Mouse (Mus musculus) CD4-positive helper T cell, adult 2 months (primary cell): ENCODE data around the gene Eva1a.

Experiments
- DNase-seq: peaks from one replicate; pipeline ENCODE4 v3.0.0-alpha.2; 2012; ENCODE audit warnings: low read depth, missing footprints, low spot score

Eva1a gene

DNA sequence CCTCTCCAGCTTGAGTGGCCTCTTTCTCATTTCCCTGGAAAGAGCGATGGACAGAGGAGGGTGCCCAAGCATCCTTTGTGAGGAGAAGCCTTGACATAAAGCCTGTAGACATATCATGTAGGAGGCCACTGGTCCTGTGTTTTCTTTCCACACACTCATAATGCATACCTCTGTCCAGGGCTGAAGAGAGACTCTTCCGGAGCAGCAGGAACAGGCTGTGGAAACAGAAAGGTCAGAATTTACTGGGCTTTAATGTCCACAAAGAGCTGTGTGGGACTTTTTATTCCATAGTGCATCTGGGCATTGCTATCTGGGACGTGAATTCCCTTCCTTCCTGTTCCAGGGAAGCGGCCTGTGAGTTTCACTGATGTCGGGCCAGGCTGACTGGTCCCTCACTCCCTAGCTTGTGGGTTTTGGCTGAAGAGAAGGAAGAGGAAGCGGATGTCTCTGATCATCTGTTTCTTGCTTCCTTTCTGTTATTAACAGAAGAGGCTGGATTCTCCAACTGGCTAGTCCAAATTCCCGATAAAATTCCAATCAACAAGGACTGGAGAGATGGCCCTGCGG is 25.8 kb downstream of the Eva1a start:
- DNase-seq, result no peak

DNA sequence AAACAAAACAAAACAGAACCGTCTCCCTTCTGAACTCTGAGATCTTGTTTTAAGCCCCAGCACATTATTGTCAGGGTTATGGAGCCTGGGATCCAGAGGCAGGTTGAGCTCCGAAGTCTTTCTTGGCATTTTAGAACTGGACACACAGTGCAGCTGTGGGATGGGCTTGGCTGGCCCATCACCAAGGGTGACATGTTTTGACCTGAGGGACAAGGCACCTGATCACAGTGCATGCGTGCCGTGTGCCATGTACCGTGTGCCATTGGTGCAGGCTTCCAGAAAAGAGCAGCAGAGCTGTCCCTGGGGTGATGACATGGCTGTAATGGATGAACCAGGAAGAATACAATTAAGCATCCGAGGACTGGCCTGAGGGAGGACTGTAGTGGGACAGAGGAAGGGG is 29.6 kb downstream of the Eva1a start:
- DNase-seq, result no peak

DNA sequence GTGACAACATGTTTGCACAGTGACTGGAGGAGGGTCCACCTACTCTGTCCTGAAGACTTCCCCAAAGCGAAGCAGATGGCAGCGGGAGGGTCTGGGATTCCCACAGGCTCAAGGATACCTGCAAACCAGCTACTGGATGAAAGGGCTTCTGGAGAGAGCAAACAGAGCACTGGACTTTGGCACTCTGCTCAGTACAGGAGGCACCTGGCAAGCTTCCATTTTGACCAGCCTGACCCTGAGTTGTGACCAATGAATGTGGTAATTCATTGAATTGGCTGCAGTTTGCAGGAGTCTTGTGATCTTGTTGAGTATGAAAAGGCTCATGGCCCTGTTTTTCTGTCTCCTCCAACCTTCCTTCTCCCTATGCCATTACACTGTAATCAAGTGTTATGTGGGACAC is 32.2 kb downstream of the Eva1a start:
- no peak for DNase-seq

DNA sequence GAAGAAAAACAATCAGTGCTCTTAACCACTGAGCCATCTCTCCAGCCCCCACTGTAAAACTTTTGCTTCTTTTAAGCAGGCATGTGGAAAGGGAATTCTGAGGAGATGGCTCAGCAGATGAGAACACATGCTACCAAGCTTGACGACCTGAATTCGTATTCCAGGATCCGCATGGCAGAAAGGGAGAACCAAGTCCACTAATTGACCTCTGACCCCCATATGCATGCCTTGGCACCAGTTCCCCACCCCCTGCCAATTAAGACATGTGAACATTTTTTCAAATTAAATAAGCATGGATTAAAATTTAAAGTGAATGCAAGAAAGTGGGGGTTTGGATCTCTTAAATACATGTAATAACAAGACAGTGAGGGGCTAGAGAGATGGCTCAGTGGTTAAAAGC is 32.7 kb downstream of the Eva1a start:
- no peak for DNase-seq

DNA sequence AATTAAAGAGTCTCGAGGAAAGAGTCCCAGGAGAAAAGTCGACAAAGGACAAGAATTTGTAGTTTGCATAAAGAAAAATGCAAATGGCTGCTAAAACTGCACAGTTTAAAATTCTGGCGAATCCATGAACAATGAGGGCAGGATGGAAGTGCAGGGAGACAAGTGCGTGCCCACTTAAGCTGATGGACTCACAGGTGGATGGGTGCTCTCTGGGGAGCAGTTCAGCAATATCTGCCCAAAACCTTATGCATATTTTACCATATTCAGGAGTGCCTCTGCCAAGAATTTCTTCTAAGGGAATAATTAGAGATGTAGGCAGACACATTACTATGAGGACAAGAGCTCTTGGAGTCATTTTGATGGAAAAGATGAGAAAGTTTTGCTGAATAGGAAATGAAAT is 35.5 kb downstream of the Eva1a start:
- no peak for DNase-seq

DNA sequence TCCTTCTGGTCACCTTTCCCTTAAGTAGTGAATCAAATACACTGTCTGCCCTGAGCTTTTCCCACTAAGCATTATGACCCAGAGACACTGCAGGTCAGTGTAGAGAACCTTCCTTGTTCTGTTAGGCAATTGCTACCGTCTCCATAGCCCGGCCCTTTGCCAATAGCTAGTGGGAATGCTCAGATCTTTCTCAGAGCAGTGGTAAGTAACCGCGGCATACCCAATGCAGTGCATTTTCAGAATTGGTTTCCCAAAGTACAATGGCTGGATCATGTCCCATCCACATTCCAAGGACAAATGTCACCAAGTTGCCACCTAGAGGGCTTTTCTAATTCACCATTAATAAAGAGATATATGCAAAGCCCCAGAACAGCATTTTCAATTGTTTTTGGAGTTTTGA is 38.0 kb downstream of the Eva1a start:
- DNase-seq, result no peak

DNA sequence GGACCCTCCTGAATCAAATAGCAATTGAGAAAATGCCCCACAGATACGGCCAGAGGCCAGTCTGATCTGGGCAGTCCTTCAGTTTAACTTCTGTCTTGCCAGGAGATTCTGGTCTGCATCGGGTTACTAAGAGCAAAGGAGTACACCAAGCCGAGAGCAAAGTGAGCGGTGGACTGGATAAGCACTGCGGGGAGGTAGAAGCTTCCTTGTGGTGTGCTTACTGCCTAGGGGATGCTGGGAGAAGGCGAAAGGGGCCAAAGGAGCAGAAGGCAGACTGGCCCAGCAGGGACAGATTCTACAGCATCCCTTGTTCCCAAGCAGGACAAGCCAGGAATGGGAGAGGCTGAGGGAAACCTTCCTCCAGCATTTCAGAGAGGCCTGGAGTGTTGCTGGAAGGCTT is 42.8 kb downstream of the Eva1a start:
- DNase-seq, result no peak

DNA sequence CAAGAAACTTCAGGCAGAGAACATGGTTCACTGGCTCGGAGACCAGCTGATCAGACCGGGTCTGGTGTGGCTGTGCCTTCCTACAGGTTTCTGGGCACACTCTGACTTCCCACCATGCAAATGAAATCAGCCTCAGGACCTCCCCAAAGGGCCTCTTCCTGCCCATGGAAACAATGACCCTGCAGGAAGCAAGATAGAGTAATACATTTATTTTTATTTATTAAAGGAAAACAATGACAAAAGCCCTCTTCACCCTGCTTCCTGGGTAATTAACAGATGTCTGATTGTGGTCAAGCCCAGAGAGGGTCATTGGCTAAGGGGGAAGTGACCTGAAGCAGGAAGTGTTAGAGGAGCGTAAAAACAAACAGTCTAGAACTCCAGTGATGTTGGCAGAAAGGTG is 43.4 kb downstream of the Eva1a start:
- DNase-seq, result no peak

DNA sequence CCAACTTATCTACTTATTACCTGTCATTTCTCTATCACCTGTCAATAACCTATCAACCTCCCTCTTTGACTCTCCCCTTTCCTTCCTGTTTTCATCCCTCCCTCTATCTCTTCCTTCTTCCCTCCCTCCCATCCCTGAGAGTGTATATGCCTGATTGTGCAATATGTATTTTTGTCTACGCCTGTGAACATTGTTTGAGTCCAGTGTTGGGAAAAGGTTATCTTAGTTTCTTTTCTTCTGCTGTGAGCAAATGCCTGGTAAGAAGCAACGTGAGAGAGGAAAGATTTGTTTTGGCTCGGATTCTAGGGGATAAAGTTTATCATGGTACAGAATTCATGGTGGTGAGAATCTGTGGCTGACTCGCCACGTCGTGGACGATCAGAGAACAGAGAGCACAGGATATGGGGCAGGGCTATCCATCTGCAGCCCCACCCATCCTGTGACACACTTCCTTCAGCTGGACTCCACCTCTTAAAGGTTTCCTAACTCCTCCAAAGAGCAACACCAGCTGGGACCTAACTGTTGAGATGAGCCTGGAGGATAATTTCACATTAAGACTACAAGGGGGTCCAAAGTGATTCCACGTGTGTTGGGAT is 44.6 kb downstream of the Eva1a start:
- DNase-seq, result no peak

DNA sequence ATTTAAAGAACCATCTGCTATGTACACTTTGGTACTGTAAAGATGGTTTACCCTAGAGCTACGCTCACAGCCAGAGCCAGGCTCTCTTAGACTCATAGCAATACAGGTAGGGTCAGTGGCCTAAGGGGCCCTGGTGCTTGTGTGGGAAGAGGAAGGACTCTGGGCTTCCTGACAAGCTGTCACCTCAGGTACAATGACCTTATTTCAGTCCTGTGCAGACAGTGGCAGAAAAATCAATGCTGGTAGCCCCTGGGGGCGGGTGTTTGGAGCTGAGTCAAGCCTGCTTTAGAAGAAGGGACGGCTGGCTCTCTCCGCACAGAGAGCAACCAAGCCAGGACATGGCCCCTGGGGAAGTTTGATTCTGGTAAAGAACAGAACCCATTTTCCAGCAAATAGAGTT is 47.3 kb downstream of the Eva1a start:
- no peak for DNase-seq

DNA sequence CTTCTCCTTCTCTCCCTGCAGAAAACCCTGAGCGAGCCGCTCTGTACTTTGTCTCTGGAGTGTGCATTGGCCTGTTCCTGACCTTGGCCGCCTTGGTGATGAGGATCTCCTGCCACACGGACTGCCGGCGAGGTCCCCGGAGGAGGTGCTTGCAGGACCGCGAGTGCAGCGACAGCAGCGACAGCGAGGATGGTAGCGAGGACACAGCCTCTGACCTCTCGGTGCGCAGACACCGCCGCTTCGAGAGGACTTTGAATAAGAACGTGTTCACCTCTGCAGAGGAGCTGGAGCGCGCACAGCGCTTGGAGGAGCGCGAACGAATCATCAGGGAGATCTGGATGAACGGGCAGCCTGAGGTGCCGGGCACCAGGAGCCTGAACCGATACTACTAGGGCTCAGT is 50.9 kb downstream of the Eva1a start:
- no peak for DNase-seq

DNA sequence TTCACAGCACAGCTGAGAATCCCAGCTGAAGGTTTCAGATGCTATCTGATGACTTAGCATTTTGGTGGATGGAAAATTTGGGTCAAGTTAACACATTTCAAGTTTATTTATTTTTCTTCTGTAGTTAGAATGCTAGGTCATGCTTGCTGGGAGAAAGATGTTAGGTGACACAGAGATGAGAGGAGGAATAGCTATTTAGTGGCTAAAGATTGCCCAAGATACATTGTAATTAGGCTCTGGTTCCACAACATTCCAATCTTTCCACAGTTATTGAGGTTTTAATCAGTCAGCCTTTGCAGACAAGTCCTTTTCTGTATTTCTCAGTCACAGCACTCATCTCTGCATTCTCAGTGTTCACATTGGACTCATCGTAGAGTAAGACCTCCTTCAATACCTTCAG is 56.9 kb downstream of the Eva1a start:
- no peak for DNase-seq

DNA sequence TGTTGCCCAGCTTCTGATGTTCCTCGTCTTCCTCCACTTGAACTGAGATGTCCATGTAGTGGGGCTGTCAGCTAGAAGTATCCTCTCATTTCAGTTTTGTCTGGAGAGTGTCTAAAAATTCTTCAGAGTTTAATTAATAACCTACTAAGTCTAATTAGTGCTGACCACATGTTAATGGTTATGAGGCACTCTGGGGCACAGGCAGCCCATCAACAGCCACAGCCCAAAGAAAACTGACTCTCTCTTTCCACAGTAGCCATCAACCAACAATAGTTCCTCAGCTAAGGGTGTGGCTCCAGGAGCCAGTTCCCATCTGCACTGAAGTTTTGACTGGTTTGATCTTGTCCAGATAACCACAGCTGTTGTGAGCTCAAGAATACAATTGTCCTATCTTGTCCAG is 57.6 kb downstream of the Eva1a start:
- no peak for DNase-seq

DNA sequence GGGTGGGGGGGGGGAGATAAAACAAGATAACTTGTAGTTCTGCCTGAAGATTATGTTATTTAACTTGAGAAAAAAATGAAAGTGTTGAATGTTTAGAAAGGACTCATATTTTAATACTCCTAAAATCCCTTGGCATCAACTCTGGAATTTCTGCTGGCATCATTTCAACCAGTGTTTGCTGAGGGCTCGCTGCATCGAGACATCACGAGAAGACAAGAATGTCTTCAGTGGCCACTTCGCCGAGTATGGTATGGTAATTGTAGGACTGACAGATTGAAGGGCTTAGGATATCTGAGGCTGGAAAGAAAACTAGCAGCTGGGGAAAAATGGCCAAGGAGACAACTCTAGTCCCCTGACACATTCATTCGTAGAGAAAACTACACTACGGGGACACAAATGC is 69.6 kb downstream of the Eva1a start:
- no peak for DNase-seq

DNA sequence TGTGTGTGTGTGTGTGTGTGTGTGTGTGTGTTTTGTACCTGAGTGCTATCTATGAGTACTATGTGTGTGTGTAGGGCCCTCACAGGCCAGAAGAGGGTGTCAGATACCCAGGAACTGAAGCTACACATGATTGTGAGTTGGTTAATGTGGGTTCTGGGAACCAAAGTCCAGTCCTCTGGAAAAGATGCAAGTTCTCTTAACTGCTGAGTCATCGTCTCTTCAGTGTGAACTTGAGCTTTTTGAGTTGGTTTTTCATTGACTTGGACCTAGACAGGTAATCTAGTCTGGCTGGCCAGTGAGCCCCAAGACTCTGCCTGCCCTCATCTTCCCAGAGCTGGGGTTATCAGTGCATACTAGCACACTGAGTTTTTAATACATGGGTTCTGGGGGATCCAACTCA is 70.3 kb downstream of the Eva1a start:
- no peak for DNase-seq

DNA sequence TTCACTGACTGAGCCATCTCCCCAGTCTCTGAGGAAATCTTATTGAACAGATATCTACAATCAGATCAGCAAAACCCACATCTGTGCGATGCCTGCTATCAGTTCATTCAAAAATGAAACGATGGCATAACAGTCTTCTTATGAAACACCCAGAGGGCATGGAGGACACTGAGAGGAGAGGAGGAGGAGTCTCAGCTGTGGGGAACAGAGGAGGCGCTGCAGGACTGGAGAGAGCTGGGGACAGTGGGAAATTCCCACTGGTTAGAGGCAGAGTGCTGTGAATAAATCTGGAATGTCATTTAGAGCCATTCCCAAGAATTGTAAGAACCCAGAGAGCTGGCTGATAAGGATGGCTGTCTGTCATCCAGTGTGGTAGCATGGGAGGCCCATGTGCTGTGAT is 70.7 kb downstream of the Eva1a start:
- DNase-seq, result no peak

DNA sequence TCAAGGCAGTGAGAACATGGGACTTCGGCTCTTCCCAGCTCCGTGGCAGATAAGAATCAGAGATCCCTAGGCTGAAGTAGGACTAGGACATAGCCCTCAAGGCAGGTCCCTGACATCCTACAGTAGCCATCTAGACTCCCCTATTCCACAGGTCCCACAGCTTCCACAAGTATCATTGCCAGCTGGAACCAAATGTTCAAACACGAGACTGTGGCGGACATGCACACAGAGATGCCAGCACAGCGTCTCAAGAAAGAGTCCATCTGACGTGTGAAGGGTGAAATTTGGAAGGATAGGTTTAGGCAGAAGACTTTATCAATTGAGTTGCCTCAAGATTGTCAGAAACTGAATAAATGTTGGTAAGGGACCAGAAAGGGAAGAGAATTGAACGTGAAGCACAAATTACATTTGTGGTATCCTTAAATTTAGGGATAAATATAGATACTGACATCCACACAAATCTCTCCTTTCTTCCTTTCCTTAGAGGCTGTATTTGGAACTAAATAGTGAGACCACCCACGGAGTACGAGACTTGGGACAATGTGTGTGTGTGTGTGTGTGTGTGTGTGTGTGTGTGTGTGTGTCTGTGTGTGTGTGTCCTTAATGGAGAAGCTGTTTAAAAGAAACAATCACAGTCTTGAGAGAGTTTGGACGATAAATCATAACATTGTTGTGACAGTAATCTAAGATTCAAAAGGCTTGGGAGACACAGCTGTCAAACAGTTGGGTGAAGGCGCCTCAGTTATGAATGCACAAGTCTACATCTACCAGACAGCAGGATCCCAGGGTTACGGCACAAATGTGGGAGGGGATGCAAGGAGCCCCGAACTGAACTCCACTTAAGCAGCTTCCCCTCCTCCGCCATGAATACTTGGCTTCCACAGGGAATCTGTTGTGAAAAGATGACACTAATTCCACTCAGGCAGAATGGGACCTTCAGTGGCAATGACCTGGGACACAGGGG is 71.6 kb downstream of the Eva1a start:
- no peak for DNase-seq

DNA sequence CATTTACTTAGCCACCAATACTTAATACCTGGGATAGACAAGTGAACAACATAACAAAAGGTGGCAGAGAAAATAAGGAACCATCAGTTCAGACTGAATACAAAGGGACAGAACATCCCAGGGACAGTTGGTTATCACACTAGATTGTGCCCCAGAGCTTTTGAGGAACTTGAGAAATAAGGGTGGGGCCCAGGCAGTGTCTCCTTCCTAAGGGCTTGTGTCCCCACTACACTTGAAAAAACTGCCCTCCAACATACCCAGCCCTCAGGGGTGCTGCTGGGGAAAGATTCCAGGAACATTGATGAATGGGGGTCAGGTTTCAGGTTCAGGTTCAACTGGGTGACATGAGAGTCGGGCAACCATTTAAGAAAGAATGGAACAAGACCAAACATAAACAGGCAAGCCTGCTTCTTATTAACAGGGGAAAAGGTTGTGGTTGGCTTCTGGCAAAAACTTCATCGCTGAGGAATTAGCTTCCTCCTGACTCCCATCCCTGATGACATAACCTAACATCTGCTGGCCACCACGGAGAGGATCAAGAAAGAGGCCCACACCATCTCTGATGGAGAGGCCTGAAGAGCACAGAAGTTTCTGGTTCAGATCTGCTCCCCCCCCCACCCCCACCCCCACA is 74.6 kb downstream of the Eva1a start:
- DNase-seq, result no peak

DNA sequence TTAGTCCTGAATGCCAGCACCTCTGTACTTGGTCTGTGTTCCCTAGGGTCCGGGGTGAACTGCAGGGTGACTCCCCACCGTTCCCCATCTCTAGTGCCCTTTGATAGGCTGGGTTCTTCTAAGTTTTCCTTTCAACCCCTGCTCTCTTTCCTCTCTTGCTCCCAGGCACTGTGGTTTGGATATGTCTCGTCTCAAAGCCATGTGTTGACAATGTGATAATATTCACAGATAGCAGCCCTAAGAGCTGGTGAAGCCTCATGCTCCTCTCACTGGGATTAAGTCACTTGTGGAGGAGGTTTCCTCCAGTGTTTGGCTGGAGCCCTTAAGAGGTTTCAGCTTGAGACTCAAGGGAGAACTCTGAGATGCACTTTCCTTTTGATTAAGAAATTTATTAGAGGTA is 75.3 kb downstream of the Eva1a start:
- DNase-seq, result no peak

DNA sequence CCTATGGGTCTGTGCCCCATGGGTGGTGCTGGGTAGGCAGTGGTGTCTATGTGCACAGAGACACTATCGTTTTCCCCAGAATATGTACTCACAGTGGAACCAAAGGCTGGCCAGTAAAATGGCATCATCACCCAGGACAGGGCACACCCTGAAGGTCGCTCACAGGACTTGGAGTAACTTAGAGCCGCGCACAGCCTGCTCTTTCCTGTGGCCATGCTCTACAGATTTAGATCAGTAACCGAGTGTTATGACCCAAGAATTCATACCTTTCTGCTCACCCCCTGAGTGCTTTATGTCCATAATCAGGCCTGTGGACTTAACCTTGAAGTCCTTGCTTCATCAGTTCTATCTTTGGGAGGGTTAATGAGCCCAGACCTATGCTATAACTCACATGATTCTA is 77.0 kb downstream of the Eva1a start:
- no peak for DNase-seq

DNA sequence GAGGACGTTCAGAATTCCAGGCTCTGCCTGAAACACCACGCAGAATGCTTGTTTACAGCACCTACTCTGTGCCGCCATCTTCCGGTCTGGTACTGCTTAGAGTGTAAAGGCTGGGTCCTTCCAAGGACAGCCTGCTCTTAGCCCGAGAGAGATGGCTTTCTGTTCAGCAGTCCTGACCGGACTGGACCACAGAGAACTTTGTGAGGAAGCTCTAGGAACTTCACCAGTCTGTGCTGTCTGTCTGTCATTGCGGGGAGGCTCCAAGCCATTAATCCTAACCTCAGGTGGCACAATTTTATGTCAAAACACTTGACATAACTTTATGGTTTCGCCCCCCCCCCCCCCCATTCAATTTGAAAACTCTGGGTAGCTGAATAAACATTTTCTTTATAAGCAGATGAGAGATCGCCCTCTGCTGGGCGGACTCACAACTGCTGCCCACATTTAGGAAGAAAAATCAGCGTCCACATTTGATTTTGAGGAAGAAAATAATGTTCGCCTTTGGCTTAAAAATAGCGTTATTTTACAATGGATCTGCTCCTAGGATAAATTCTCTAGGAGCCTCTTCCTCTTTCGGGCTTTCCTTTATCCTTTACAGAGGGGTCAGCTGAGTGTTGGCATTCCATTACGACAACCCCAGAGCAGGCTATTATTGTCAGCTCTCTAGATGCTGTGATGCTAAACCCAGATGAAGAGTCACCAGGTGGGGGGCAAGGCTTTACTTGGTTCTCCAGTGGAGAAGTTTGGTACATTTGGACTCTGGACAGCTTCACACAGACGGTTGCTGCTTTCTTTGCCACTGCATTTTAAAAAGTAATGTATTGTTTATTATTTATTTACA is 78.7 kb downstream of the Eva1a start:
- no peak for DNase-seq

DNA sequence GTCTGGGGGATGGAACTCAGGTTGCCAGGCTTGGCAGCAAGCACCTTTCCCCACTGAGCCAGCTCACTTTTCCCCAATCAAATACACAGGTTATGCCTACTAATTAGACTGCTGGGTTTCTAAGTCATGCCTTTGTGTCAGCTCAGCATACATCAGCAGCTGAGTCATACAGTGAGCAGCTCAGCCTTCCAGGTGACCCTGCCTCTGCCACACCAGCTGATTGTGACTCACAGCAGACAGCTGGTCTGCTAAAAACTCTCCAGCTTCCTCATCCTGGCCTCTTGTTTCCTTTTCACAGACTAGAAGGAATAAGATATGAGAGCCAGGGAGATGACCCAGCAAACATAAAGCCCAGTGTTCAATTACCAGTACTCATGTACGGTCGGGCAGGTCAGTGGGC is 84.3 kb downstream of the Eva1a start:
- DNase-seq, result no peak
